8 mouse cellular contexts compared by ENCODE assay signal in the genomic region with DNA sequence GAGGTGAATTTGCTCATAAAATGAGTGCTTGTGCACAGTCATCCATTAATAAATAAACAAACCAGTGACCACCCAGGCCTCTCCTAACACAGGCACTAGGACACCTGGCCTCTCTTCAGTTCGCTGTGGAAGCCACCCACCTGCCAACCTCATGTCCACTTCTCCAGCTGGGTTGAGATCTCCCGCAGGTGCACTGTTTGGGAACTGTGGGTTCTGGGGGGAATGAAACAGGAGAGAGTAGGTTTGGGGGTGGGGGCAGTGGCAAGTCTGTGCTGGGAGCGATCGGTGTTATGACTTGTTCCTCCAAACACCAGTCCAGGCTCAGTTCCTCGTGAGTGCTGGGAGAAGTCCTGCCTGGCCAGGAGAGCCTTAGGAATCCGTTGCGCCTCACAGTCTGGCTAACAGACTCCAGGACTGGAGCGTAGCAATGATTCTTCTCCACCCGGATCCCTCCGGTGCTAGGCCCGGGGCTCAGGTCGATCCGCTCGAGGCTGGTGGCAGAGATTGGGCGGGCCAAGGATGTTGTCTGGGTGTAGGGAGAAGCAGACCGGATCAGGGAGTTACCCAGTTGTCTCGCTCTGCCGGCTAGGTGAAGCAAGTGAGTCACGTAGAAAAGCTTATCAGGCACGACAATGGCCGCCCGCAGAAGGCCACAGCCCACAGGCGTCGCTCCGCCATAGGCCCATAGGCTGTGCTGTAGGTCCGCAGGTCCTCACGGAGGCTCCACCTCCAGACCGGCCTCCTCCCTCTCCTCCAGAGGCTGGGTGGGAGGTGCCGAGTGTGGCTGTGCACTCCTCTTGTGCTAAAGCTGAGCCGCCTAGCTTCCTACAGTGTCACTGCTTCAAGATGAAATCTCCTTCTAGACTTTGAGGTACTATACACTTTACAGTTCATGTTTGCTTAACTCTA. TPM values are rescaled to one million over a fixed set of nuclear protein-coding genes. Genes with fewer than 3 reads are reported as not detected.
A peak's percentile ranks its signal among the peaks of the same experiment; 100 is the strongest.
DNase-seq lines count a peak whose midpoint lies in the region; ATAC-seq and TF ChIP-seq lines count a peak whose summit lies in the region.

TSS of gene Fam3a (minus strand) at position 738 of the 909 bp plus-strand sequence.
TSS of gene Ikbkg (plus strand) at position 756 of the 909 bp plus-strand sequence.

- peak; percentile 100 for ATAC-seq in hindbrain, embryonic 15.5 days (ENCODE audit: low FRiP score, low read depth)
- ATAC-seq in megakaryocyte, adult 5-6 weeks (ENCODE audit: poor library complexity, severe bottlenecking) = peak; percentile 100

- no peaks in the 10 kb centered on the region for H3K36me3 ChIP-seq in hindbrain, embryonic 15.5 days

- peak within 1 kb of the TSS; percentile 70 for H3K9ac ChIP-seq in hindbrain, embryonic 15.5 days

- peak within 1 kb of the TSS; percentile 54 for H3K4me3 ChIP-seq in hindbrain, embryonic 15.5 days
- H3K4me3 ChIP-seq in left cerebral cortex, adult 2 months = peak within 1 kb of the TSS; percentile 57

- intact Hi-C loops in left cerebral cortex, adult 2 months (cut with DNase I) = loop anchor here (1.0 kb wide), 1 partner anchor 24 kb away; no protein-coding TSS in a partner anchor

- H3K9me3 ChIP-seq in hindbrain, embryonic 15.5 days = no peaks in the 10 kb centered on the region

- H3K4me2 ChIP-seq in hindbrain, embryonic 15.5 days = peak within 1 kb of the TSS; percentile 69

- WGBS in hindbrain, embryonic 15.5 days = 23% methylated on average over 30 of the region's 30 CpGs

- TF ChIP-seq CTCF in left cerebral cortex, adult 2 months (IDR thresholded peaks at IDR 0.05) = peak; percentile 56

- peak; percentile 94 for DNase-seq in T-cell, adult 2 months (ENCODE audit: low spot score)
- DNase-seq in cerebellum, postnatal 36 days = peak; percentile 73 to 80
- DNase-seq in frontal cortex, postnatal 36 days (ENCODE audit: low spot score in 2 of 2) = peak; percentile 72 to 82
- peak; percentile 71 to 76 for DNase-seq in left cerebral cortex, adult 2 months (ENCODE audit: extremely low spot score in 1 of 2, low spot score in 2 of 2)
- DNase-seq in right cerebral cortex, adult 2 months (ENCODE audit: low spot score in 2 of 2) = peak; percentile 75 to 76
- DNase-seq in urinary bladder, postnatal 14 days (ENCODE audit: low spot score) = peak; percentile 85

- peak within 1 kb of the TSS; percentile 85 for H3K27ac ChIP-seq in hindbrain, embryonic 15.5 days (replicated peaks)
- peak within 1 kb of the TSS; percentile 79 for H3K27ac ChIP-seq in left cerebral cortex, adult 2 months

- H3K4me1 ChIP-seq in hindbrain, embryonic 15.5 days (replicated peaks) = peaks cover 10% of the 10 kb centered on the region

- H3K27me3 ChIP-seq in hindbrain, embryonic 15.5 days = no peaks in the 10 kb centered on the region

RNA-seq across cellular contexts. Expression of gene Fam3a, which starts in this region (rescaled TPM):
- polyA plus RNA-seq in hindbrain, embryonic 15.5 days (2015; fragmentation: Nextera tagmentation; extraction: Ambion mirVana) = 34.2 and 37.5 TPM in 2 replicates
- 10 to 100 TPM; 15.7 to 20.9 TPM for total RNA-seq in left cerebral cortex, adult 2 months (2021)
- 13.5 and 14.6 TPM in 2 replicates for total RNA-seq in megakaryocyte, adult 5-6 weeks (2015)
- 15.5 and 15.8 TPM in 2 replicates for total RNA-seq in megakaryocyte, adult 5-6 weeks (2017)

RNA-seq across cellular contexts. Expression of gene Ikbkg, which starts in this region (rescaled TPM):
- 15.7 and 16.7 TPM in 2 replicates for polyA plus RNA-seq in hindbrain, embryonic 15.5 days (2015; fragmentation: Nextera tagmentation; extraction: Ambion mirVana)
- 10 to 100 TPM; 44.8 to 47.6 TPM for total RNA-seq in left cerebral cortex, adult 2 months (2021)
- total RNA-seq in megakaryocyte, adult 5-6 weeks (2015) = 8.8 and 11.7 TPM in 2 replicates
- 31.9 and 50.0 TPM in 2 replicates for total RNA-seq in megakaryocyte, adult 5-6 weeks (2017)

Comparison
In these comparisons a context has a peak if more than half of its experiments do, and no peak if none do; other contexts are left out.
1. Peak in every context shown above with its lines: DNase-seq, ATAC-seq, H3K4me3 ChIP-seq and H3K27ac ChIP-seq.